Mouse (Mus musculus): ENCODE measurements around the gene Cadps. TPM values are rescaled to one million over a fixed set of nuclear protein-coding genes. Genes with fewer than 3 reads are reported as not detected.

The Cadps gene
- polyA plus RNA-seq, 1 experiment from 2014 or later, result not detected

GRCm38 (mm10) chr14:12685015-12685414 is 137.9 kb downstream of the Cadps start:
- Histone ChIP-seq H3K27ac (no peak overlapping the region), H3K79me2 (ENCODE audit: inconsistent target) (no peaks in the 10 kb centered on the region), H3K36me3 (ENCODE audit: inconsistent target) (no peaks in the 10 kb centered on the region), H3K4me3 (ENCODE audit: inconsistent target) (no peak overlapping the region)
- WGBS (ENCODE audit: missing documents), result 95% methylated on average over 3 of the region's 3 CpGs

- 60% methylated on average over 3 of the region's 3 CpGs for WGBS (ENCODE audit: missing documents)
- Histone ChIP-seq H3K79me2 (ENCODE audit: inconsistent target) (no peaks in the 10 kb centered on the region), H3K4me3 (ENCODE audit: inconsistent target) (no peak overlapping the region), H3K36me3 (ENCODE audit: inconsistent target) (no peaks in the 10 kb centered on the region), H3K27ac (no peak overlapping the region)
Observed at GRCm38 (mm10) chr14:12680819-12681638, 141.8 kb downstream of the Cadps start.

- no peak overlapping the region for H3K27ac ChIP-seq
- no peak overlapping the region for H3K4me3 ChIP-seq (ENCODE audit: inconsistent target)
- no peaks in the 10 kb centered on the region for H3K36me3 ChIP-seq (ENCODE audit: inconsistent target)
- 69% methylated on average over 2 of the region's 2 CpGs for WGBS (ENCODE audit: missing documents)
- no peaks in the 10 kb centered on the region for H3K79me2 ChIP-seq (ENCODE audit: inconsistent target)
Observed at GRCm38 (mm10) chr14:12661430-12661829, 161.4 kb downstream of the Cadps start.

- Histone ChIP-seq H3K27ac (no peak overlapping the region), H3K79me2 (ENCODE audit: inconsistent target) (no peaks in the 10 kb centered on the region), H3K36me3 (ENCODE audit: inconsistent target) (no peaks in the 10 kb centered on the region), H3K4me3 (ENCODE audit: inconsistent target) (no peak overlapping the region)
- WGBS (ENCODE audit: missing documents), result 21% methylated on average over 3 of the region's 4 CpGs
Observed at GRCm38 (mm10) chr14:12657351-12657750, 165.5 kb downstream of the Cadps start.

GRCm38 (mm10) chr14:12642868-12643512 is 179.9 kb downstream of the Cadps start:
- WGBS (ENCODE audit: missing documents), result 90% methylated on average over 6 of the region's 6 CpGs
- Histone ChIP-seq H3K36me3 (ENCODE audit: inconsistent target) (no peaks in the 10 kb centered on the region), H3K79me2 (ENCODE audit: inconsistent target) (no peaks in the 10 kb centered on the region), H3K27ac (no peak overlapping the region), H3K4me3 (ENCODE audit: inconsistent target) (no peak overlapping the region)

- H3K36me3 ChIP-seq (ENCODE audit: inconsistent target), result no peaks in the 10 kb centered on the region
- no peak overlapping the region for H3K27ac ChIP-seq
- no peaks in the 10 kb centered on the region for H3K79me2 ChIP-seq (ENCODE audit: inconsistent target)
- no peak overlapping the region for H3K4me3 ChIP-seq (ENCODE audit: inconsistent target)
- 88% methylated on average over 2 of the region's 2 CpGs for WGBS (ENCODE audit: missing documents)
Observed at GRCm38 (mm10) chr14:12638762-12639161, 184.1 kb downstream of the Cadps start.

GRCm38 (mm10) chr14:12637121-12637754 is 185.6 kb downstream of the Cadps start:
- H3K27ac ChIP-seq, result no peak overlapping the region
- 82% methylated on average over 7 of the region's 7 CpGs for WGBS (ENCODE audit: missing documents)
- H3K79me2 ChIP-seq (ENCODE audit: inconsistent target), result no peaks in the 10 kb centered on the region
- H3K4me3 ChIP-seq (ENCODE audit: inconsistent target), result no peak overlapping the region
- no peaks in the 10 kb centered on the region for H3K36me3 ChIP-seq (ENCODE audit: inconsistent target)

- Histone ChIP-seq H3K4me3 (ENCODE audit: inconsistent target) (no peak overlapping the region), H3K36me3 (ENCODE audit: inconsistent target) (no peaks in the 10 kb centered on the region), H3K27ac (no peak overlapping the region), H3K79me2 (ENCODE audit: inconsistent target) (no peaks in the 10 kb centered on the region)
- WGBS (ENCODE audit: missing documents), result 79% methylated on average over 11 of the region's 11 CpGs
Observed at GRCm38 (mm10) chr14:12624256-12625130, 198.4 kb downstream of the Cadps start.

- Histone ChIP-seq H3K79me2 (ENCODE audit: inconsistent target) (no peaks in the 10 kb centered on the region), H3K27ac (no peak overlapping the region), H3K4me3 (ENCODE audit: inconsistent target) (no peak overlapping the region), H3K36me3 (ENCODE audit: inconsistent target) (no peaks in the 10 kb centered on the region)
- WGBS (ENCODE audit: missing documents), result 88% methylated on average over 4 of the region's 4 CpGs
Observed at GRCm38 (mm10) chr14:12607025-12607424, 215.9 kb downstream of the Cadps start.

- Histone ChIP-seq H3K36me3 (ENCODE audit: inconsistent target) (no peaks in the 10 kb centered on the region), H3K27ac (no peak overlapping the region), H3K4me3 (ENCODE audit: inconsistent target) (no peak overlapping the region), H3K79me2 (ENCODE audit: inconsistent target) (no peaks in the 10 kb centered on the region)
- 85% methylated on average over 4 of the region's 4 CpGs for WGBS (ENCODE audit: missing documents)
Observed at GRCm38 (mm10) chr14:12606202-12606601, 216.7 kb downstream of the Cadps start.

GRCm38 (mm10) chr14:12602080-12602479 is 220.8 kb downstream of the Cadps start:
- no peaks in the 10 kb centered on the region for H3K36me3 ChIP-seq (ENCODE audit: inconsistent target)
- H3K79me2 ChIP-seq (ENCODE audit: inconsistent target), result no peaks in the 10 kb centered on the region
- WGBS (ENCODE audit: missing documents), result 82% methylated on average over 2 of the region's 2 CpGs
- H3K4me3 ChIP-seq (ENCODE audit: inconsistent target), result no peak overlapping the region
- H3K27ac ChIP-seq, result no peak overlapping the region

GRCm38 (mm10) chr14:12595326-12595725 is 227.6 kb downstream of the Cadps start:
- H3K27ac ChIP-seq, result no peak overlapping the region
- H3K36me3 ChIP-seq (ENCODE audit: inconsistent target), result no peaks in the 10 kb centered on the region
- no peaks in the 10 kb centered on the region for H3K79me2 ChIP-seq (ENCODE audit: inconsistent target)
- H3K4me3 ChIP-seq (ENCODE audit: inconsistent target), result no peak overlapping the region
- WGBS (ENCODE audit: missing documents), result 69% methylated on average over 4 of the region's 4 CpGs

GRCm38 (mm10) chr14:12592472-12593075 is 230.3 kb downstream of the Cadps start:
- Histone ChIP-seq H3K79me2 (ENCODE audit: inconsistent target) (no peaks in the 10 kb centered on the region), H3K36me3 (ENCODE audit: inconsistent target) (no peaks in the 10 kb centered on the region), H3K4me3 (ENCODE audit: inconsistent target) (no peak overlapping the region), H3K27ac (no peak overlapping the region)
- 91% methylated on average over 5 of the region's 5 CpGs for WGBS (ENCODE audit: missing documents)

- Histone ChIP-seq H3K36me3 (ENCODE audit: inconsistent target) (no peaks in the 10 kb centered on the region), H3K79me2 (ENCODE audit: inconsistent target) (no peaks in the 10 kb centered on the region), H3K4me3 (ENCODE audit: inconsistent target) (no peak overlapping the region), H3K27ac (no peak overlapping the region)
Observed at GRCm38 (mm10) chr14:12591829-12592228, 231.1 kb downstream of the Cadps start.

Data from macrophage (primary cell).